Mouse (Mus musculus) lung, postnatal 25 days (tissue): Measurements from ENCODE around the gene Ctnna3.
"Not testable (repeated sequence)": the region's sequence is repeated elsewhere in the genome, so short reads cannot be mapped to it uniquely, and the experiment has no call there.

ENCODE experiments used
- DNase-seq: peaks from one replicate; pipeline ENCODE4 v3.0.0; 2022; ENCODE audit warnings: low spot score

Gene Ctnna3

DNA sequence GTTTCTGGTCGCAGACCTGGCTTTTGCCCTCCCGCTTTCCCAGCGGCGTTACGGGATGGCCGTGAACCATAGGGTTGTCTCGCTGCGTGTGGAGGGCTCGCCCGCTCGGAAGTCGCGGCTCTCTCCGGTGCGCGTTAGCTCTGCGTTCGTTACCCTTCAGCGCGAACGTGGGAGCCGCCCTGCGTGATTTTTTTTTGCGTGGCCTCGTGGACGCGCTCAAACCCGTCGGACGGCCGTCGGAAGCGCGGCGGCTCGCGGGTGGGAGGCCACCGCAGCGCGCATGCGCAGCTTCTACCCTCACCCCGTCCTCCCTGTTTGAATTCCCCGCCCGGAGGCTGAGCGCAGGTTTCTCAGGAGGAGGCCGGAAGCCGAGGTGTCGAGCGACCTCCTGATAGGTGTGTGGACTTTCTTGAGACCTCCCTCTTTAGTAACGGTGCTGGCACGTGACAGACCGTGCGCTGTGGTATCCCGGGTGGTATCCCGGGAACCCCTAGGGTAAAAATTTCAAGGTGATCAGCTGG lies at the start of gene Ctnna3:
Gene Ctnna3, plus strand, starts transcription at position 314 of the 521 bp plus-strand sequence.
- peak; percentile 91 for DNase-seq

- DNase-seq, result peak; percentile 5
These were observed 48.2 kb upstream of the Ctnna3 start, which contains the start of gene Sirt1 for GRCm38 (mm10) chr10:63381498-63382280. TSS of gene Sirt1 (minus strand) at chr10:63381704.

GRCm38 (mm10) chr10:63382372-63383279 lies 47.3 kb upstream of the Ctnna3 start, which contains the start of gene Dnajc12:
TSS of gene Dnajc12 (plus strand) at chr10:63382443.
- DNase-seq, result peak; percentile 94

DNA sequence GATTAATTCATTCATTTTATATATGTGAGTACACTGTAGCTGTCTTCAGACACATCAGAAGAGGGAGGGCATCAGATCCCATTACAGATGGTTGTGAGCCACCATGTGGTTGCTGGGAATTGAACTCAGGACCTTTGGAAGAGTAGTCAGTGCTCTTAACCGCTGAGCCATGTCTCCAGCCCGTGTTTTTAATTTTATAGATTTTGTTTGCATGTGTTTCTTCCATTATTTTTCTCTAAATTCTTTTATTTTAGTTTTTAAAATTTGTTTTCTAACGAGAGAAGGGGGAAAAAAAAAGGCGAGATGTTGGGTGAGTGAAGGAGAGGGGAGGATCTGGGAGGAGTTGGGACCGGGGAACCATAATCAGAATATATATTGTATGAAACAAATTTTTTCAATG lies 44.0 kb upstream of the Ctnna3 start:
- DNase-seq, result not testable (repeated sequence)

- DNase-seq, result peak; percentile 87
These were observed 43.5 kb upstream of the Ctnna3 start for GRCm38 (mm10) chr10:63386444-63386843.

GRCm38 (mm10) chr10:63386991-63387390 lies 42.9 kb upstream of the Ctnna3 start:
- no peak for DNase-seq

DNA sequence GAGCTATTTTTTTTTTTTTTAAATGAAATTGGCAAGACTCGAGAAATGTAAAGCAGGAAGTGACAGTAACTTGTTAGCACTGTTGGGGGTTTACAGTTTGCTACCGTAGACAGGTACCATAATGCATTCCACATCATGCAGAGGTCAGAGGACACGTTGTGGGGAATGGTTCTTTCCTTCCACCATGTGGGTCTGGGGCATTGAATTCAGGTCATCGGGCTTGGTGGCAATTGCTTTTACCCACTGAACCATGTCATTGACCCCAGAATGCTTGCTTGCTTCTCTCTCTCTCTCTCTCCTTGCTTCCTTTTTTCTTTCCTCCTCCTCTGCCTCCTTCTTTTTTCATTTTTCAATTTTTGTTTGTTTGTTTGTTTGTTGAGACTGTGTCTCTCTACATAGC lies 41.0 kb upstream of the Ctnna3 start:
- DNase-seq, result no peak

GRCm38 (mm10) chr10:63396963-63397362 lies 32.9 kb upstream of the Ctnna3 start:
- no peak for DNase-seq

GRCm38 (mm10) chr10:63402731-63403504 lies 27.0 kb upstream of the Ctnna3 start:
- no peak for DNase-seq

DNA sequence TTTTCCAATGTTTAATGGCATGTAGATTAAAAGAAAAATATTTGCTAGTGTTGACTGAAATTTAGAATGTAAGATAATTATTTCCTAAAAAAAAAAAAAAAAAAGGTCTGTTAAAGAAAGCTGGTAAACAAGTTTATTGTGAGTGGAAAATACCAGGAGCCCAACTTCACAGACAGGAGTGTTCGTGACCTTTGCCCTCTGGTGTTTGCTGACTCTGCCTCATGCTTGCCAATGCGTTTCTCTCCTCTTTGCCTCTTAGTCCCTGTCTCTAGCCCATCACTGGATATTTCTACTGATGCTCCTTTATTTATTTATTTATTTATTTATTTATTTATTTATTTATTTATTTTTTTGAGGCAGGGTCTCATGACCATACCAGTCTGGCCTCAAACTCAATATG lies 26.3 kb upstream of the Ctnna3 start:
- no peak for DNase-seq

DNA sequence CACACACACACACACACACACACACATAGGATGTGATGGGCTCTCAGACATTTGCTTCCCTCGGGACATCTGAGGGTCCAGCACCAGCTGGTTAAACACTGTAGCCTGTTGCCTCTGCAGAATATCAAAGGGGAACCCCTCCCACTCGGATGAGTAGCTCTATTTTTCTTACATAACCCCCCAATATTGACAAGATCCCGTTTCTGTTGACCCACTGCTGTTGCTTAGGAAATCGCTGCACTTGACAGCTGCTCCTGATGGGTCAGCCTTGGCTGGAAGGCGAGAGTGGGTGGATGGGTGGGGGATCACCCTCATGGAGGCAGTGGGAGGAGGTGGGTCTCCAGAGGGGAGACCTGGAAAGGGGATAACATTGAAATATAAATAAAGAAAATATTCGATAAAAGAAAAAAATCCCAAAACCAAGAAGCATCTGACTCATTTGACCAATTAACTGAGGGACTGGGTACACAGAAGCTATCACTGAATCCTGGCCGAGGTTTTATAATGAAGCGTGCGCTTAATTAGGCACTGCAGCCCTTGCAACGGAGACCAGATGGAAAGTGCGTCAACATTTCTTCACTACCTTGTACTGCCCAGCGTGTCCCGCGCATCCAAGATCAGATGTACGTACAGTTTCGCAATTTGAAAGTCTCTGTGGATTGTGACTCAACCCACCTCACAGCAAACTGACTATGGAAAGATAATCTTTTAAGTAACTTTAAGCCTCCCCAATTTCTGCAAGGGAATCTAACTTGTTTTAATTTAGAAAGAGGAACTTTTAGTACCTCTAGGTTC lies 19.5 kb upstream of the Ctnna3 start:
- DNase-seq, result no peak

- DNase-seq, result not testable (repeated sequence)
These were observed 18.2 kb upstream of the Ctnna3 start for GRCm38 (mm10) chr10:63411674-63412073.

- no peak for DNase-seq
These were observed 17.1 kb upstream of the Ctnna3 start for GRCm38 (mm10) chr10:63412756-63413155.

DNA sequence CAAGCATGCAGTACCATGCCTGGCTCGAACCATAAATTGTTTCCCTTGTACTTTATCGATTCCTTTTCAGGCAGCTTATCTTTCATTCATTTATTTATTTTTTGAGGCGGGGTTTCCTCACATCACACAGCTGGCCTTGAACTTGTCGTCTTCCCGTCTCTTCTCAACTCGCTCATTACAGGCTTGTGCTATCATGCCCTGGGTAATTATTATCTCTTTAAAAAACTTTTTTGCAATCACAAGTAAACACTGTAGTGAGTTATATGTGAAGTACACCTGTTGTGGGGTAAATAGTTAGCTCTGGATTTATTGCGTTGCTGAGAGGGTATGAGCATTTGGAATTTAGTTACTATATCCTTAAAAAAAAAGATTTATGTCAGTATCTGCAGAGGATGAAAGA lies 14.6 kb upstream of the Ctnna3 start:
- DNase-seq, result no peak

GRCm38 (mm10) chr10:63415850-63416249 lies 14.0 kb upstream of the Ctnna3 start:
- peak; percentile 45 for DNase-seq

GRCm38 (mm10) chr10:63417061-63417460 lies 12.8 kb upstream of the Ctnna3 start:
- DNase-seq, result no peak

GRCm38 (mm10) chr10:63421739-63422735 lies 7.9 kb upstream of the Ctnna3 start, which contains the start of gene Gm7075:
TSS of gene Gm7075 (minus strand) at chr10:63421789.
- peak; percentile 33 for DNase-seq

DNA sequence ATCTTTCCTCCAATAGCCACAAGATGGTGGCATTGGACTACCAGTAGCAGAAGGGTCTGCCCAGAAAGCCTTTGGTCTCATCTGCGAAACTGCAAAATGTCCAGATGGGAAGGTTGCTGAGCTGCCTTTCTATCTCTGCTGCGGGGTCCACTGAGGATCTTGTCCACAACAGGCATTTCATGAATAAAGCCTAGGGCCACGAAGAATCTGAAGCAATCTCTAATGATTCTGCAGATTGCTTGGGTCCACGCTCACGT lies 7.2 kb upstream of the Ctnna3 start:
- DNase-seq, result no peak

DNA sequence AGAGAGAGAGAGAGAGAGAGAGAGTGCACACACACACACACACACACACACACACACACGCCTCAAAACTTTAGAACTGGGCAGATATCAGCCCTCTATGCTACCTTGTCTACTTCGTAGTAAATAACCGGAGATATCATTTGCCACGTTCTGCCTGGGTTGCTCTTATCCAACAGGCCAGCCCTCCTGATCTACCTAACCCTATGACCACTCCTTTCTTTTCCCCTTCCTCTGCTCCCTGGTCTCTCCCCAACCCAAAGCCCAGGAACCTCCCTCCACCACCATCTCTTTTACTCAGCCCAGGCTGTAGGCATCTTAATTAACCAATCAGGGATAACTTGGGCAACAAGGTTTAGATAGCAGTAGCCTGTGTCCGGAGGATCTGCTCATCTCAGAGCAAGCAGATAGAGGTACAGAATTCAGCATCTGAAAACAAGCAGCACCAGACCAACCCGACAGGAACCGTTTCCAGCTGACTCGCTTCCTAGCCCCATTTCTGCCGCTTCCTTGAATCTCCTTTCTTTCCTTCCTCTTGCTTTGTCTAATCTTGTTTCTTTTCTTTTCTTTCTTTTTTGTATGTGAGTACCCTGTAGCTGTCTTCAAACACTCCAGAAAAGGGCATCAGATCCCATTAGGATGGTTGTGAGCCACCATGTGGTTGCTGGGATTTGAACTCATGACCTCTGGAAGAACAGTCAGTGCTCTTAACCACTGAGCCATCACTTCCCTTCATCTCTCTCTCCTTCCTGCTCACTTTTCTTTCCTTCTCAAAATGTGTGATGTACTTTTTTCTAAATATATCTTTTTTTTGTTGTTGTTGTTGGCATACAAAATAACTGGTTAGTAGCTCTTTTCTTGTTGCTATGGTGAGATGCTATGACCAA lies 6.1 kb upstream of the Ctnna3 start:
- DNase-seq, result no peak
